Mouse (Mus musculus) frontal cortex, adult 2 months (tissue): ENCODE data around the gene Mrto4. TPM values are rescaled to one million over a fixed set of nuclear protein-coding genes. Genes with fewer than 3 reads are reported as not detected.

Experiments used
- DNase-seq, 2 experiments: peaks; one replicate each; pipeline ENCODE4 v3.0.0; 2022; ENCODE audit warnings: low spot score in 1 of 2; ENCODE audit errors: extremely low spot score in 1 of 2
- polyA plus RNA-seq: library from polyadenylated mRNA; depleted of rRNA; stranded (reverse); fragments of >200 nt; gene quantifications from 2 replicates; pipeline ENCODE4 v1.2.3, GENCODE M21; 2012; rRNA removed

Gene Mrto4
- polyA plus RNA-seq, 1 experiment, result 53.6 TPM

- DNase-seq, result peak in 1 of 2 experiments; percentile 47
Observed at GRCm38 (mm10) chr4:139297566-139297965, 54.8 kb downstream of the Mrto4 start.

Other genes starting within 250 kb of the Mrto4 start
- gene Minos1, start 221.5 kb downstream of the Mrto4 start, polyA plus RNA-seq, result 162 and 170 TPM in 2 replicates
- 222 and 227 TPM in 2 replicates for gene Capzb, start 159.7 kb downstream of the Mrto4 start, polyA plus RNA-seq
- 19.6 and 19.7 TPM in 2 replicates for gene Pqlc2, start 41.9 kb downstream of the Mrto4 start, polyA plus RNA-seq
- 17.7 and 17.8 TPM in 2 replicates for gene Akr7a5, start 41.8 kb downstream of the Mrto4 start, polyA plus RNA-seq
- gene Emc1, start within 50 bp of the Mrto4 start, polyA plus RNA-seq, result 68.3 and 71.0 TPM in 2 replicates
- 177 and 186 TPM in 2 replicates for gene Ubr4, start within 50 bp of the Mrto4 start, polyA plus RNA-seq
- gene Iffo2, start 178.0 kb upstream of the Mrto4 start, polyA plus RNA-seq, result 10.1 TPM in 2 replicates